Mouse (Mus musculus): ENCODE results near the gene Shc4.

Gene Shc4

DNA sequence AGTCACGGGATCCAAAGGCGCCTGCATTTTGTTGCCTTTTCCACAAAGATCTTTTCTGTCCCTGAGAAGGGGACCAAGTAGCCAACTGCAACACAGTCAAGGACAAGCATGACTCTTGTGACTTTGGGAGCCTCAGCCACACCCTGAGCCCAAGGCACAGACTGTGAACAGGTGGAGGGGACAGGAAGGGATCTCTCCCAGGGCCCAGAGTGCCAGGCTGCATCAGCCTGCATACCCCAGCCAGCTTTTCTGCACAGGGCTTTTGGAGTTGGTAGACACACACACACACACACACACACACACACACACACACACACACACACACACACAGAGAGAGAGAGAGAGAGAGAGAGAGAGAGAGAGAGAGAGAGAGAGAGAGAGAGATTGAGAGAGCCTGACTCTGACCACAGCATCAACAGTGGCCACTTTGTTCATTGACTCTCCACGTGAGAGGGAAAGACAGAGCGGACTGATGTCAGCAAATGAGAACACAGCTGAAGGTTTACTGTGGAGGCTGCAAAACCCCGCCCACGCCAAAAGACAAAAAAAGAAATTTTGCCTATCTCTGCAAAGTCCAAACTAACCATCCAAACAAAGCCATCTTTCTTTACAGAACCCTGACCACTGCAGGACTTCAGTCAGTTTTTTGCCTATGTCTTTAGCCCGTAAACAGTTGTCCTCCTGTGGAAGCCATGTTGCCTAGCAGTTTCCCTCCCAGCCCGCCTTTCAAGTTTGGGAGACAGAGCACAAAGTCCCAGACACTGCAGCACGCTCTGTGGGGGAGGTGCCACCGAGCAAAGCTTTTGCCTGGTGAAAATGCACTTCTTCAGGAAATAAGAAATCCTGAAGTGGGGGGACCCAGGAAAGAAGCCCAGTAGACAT, 39.1 kb downstream of the Shc4 start:
- no peak for DNase-seq

DNA sequence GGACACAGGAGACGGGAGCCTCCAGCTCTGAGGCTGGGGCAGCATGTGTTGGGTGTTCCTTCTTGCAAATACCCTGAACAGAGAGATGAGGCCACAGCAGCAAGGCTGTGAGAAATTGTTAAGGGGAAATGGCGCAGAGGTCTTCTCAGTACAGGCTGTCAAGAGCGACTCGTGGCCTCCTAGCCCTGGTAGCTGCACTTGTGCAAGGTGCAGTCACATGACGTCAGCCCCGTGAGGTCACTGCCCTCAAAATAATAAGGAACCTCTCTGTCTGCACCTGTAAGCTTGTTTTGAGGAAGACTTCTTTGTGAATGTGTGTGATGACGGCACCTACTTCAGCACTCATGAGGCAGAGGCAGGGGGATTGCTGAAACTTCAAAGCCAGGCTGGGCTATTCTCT, 40.1 kb downstream of the Shc4 start:
- no peak for DNase-seq

DNA sequence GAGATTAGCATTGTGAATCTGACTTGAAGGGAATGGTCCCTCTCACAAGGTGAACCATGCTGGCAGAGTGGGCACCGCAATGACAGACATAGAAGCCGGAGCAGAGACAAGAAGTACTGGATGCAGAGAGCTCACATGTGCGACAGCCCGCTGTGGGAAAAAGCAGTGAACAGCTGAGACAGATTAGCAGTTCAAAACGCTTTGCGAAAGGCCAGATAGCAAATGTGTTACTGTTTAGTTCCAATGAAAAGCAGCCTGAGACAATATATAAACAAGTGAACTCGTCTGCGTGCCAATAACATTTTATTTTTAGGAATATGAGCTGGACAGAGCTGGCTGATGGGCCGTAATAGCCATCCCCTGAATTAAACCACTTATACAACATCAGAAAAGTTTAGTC, 42.1 kb downstream of the Shc4 start:
- DNase-seq: no peak

DNA sequence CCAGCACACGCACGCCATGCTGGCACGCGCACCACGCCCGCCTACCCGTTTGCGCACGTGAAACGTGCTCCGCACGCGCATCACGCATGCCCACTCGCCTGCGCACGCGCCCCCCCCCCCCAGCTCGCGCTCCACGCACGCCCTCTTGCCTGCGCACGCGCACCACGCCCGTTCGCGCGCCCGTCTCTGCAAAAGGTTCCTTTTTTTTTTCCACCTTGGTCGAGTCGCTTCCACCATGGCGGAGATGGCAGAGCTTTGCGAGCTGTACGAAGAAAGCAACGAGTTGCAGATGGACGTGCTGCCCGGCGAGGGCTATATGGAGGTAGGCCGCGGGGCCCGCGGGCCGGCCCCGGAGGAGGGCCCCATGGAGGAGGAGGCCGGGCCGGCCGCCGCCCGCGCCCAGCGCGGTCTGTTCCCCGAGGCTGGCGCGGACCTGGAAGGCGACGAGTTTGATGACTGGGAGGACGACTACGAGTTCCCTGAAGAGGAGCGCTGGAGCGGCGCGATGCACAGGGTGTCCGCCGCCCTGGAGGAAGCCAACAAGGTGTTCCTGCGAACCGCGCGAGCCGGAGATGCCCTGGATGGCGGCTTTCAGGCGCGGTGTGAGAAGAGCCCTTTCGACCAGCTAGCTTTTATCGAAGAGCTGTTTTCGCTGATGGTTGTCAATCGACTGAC, 50.9 kb downstream of the Shc4 start, which contains the start of gene Eid1:
TSS of gene Eid1 (plus strand) at position 139 of the 675 bp plus-strand sequence.
- DNase-seq: peak; percentile 88

DNA sequence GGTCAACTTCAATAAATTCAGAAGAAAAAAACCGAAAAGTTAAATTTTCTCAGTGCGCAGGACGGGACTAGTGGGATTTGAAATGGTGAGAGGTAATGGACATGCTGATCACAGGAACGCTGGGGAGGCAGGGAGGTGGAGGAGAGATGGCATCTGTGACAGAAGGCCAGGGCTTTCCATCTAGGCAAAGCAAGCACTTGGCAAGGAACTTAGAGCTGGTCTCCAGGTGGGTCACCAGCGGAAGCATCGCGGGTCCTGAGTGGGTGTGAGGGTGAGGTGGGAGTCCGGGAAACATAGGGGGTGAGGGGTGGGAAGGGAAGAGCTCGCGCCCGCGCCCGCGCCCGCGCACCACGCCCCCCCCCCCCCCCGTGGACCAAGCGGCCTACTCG, 51.4 kb downstream of the Shc4 start:
- DNase-seq: no peak

DNA sequence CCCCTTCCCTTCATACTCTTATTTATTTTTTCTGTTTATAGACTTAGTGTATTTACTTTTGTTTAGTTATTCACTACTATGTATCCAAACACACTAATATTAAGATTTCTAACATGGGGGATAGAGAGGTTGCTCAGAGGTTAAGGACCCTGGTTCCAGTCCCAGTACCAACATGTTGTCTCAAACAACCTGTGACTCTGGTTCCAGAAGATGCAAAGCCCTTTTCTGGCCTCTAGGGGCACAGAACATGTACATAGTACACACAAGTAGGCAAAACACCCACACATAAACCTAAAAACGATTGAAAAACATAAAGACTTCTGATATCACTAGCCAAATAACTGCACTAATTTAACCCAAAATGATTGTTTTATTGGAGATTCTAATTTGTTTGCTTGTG, 53.1 kb downstream of the Shc4 start:
- no peak for DNase-seq

DNA sequence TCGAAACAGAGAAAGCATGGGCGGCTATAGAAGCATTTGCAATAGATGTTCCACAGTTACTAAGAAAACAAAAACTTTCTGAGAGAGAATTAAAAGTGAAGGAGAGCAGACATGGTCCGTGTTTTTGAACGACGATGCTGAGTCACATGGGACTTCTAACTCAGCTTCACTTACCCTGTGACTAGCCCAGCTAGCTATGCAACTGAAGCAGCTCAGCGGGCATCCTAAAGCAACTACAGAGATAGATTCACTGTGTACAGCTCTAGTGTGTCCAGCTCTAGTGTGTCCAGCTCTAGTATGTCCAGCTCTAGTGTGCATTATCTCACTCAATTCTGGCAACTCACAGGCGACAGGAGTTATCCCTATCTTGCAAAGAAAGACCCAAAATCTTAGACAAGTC, 56.2 kb downstream of the Shc4 start:
- no peak for DNase-seq

DNA sequence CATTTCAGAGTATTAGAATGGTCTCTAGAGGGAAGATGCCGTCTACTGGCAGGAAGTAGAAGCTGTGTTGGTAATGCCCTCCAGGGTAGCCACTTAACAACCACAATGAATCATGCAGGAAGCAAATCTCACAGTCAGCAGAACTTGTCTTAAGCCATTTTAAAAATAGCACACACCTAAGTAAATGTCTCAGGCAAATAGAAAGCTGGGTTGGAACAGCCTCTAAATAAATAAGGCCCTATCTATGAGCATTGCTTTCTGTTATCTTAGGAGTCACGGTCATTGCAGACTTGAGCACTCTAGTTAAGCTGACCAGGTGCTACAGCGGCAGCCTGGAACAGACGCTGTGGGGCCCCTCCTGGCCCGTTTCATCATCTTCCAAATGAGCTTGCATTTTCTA, 56.8 kb downstream of the Shc4 start:
- peak; percentile 59 for DNase-seq

DNA sequence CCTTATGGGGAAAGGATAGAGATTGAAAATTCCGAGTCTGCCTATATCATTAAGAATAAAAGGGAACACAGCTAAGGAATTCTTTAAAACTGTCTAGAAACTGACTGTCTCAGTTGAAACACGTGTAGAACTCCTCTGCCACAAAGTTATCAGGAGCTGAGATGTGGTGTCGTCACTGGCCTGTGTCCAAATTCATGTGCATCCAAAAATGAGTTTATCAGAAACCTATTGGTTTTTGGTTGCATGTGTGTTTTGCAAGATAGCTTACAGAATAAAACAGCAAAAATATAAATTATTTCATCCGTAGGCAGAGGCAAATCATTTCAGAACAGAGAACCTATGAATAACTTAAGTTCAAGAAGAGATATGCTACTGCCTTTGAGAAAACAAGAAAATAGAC, 57.3 kb downstream of the Shc4 start:
- DNase-seq: peak; percentile 39

DNA sequence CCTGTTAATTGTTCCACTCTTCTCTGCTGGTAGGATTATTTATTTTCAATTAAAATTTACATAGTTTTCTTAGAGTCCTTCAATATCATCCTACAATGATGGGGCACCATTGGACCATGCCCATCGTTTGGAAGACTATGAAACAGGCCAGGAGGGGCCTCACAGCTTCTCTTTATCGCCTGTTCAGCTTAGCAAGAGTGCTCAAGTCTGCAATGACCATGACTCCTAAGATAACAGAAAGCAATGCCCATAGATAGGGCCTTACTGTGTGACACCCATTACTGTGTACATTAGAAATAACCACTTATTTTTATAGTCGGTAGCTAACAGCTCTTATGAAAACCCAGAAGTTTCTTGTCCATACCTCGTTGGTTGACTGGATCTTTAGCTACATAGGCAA, 58.0 kb downstream of the Shc4 start:
- DNase-seq: peak; percentile 61

DNA sequence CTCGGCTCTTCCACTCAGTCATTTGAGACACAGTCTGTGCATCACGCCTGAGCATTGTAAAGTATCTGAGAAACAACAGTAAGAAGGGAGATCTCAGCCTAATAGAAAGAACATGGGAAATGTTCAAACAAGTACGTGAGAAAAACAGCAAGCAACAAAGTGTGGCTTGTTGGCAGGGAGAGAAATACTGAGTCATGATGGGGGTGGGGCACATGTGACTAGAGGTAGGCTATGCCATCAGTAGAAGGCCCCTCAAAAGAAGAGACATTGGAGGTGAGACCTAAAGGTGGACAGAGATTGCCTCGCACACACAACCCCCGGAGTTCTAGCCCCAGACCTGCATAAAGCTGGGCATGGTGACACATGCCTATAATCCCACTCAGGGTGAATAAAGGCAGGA, 58.7 kb downstream of the Shc4 start:
- peak; percentile 64 for DNase-seq

DNA sequence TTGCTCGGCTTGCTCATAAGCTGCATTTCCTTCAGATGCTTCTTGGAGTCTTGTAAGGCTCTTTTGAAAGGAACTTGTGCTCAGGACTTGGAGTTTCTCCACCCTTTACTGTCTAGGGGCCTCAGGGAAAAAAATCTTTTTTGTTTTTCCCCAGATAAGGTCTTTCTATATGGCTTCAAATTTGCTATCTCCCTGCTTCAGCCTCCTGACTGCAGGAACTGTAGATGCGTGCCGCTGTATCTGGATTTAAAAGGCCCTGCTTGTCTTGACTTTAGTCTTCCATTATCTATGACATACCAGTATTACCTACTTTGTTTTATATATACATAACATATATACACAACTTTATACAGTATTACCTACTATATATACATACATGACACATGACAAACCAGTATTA, 61.4 kb downstream of the Shc4 start:
- DNase-seq: no peak

DNA sequence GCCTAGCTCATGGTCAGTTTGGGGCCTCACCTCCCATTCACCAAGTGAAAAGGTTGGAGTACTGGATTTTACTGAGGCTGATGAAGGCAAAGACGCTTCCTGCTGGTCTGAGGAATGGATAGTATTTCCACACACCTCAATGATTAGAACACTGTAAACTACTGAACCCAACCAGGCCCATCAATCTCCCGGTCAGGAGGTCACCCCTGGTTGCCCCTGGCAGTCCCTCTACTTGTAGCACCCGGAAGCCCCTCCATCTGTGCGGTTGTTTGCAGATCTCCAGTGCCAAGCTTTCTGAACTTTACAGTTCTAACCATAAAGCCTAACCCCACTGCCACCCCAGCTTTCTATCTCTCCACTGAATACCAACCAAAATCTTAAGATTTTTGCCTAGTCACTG, 62.8 kb downstream of the Shc4 start:
- no peak for DNase-seq

DNA sequence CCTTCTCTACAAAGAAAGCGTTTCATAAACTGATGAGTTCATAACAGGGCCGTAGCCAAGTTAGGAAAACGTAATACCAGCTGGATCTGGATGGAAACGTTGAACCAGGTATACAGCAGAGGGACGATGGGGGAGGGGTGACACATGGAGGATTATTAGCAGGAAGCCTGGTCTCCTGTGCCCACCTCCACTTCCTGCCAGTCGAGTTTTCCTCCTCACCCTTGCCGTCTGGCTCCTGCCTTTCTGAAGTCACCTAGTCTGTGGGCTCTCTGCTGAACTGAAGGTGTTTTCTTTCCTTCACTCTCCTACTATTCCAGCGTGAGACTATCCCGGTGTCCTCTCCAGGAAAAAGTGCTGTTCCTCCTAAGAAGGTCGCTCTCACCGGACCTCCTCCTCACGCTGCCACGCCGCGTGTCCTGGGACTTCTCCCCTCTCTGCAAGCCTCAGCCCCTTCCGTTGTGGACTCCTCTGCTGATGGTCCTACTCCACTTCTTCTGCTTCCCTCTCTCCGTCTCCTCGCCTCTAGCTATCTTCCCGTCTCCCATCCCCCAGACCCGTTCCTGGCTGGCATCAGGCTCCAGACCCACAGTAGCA, 63.3 kb downstream of the Shc4 start:
- no peak for DNase-seq

DNA sequence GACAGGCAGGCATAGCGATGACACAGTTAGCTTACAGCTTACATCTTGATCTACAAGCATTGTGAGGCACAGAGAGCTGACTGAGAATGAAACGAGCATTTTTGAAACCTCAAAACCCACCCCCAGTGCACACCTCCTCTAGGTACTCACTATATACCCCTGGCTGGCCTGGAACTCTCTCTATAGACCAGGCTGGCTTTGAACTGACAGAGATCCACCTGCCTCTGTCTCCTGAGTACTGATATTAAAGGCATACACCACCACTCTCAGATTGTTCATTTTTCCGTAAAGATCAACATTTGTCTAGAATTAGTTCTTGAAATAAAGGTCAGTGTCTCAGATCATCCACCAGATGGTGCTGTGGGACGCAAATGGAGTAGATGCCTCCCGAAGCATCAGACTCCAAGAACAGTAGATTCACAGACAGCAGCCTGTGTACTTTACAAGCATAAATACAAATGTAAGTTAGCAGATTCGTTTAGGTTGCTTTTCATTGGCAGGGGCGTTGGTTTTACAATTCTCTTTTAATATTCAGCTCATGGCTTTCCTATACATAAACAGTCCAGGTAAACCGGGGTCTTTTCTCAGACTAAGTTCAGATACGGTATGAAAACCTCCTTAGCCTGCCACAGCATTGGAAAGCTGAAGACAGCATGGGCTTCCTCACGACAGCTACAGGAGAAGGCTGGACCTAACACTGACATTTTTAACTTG, 64.0 kb downstream of the Shc4 start:
- peak; percentile 72 for DNase-seq

DNA sequence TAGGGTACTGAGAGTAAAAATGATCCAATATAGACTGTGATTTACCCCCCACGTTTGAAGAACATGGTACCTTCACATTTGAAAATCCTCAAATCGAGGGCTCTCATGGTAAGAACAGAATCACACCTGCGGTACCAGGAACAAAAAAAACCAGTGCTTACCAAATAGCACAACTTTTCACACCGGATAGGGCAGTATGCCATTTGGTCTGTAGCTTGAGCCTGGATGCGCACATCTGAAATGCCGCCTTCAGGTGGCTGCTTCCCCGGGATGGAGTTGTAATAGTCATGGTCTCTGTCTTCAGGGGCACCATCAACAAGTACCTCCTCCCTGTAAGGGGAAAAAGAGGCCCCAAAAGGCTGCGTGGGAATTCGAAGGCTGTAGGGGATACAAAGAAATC, 68.6 kb downstream of the Shc4 start:
- no peak for DNase-seq

DNA sequence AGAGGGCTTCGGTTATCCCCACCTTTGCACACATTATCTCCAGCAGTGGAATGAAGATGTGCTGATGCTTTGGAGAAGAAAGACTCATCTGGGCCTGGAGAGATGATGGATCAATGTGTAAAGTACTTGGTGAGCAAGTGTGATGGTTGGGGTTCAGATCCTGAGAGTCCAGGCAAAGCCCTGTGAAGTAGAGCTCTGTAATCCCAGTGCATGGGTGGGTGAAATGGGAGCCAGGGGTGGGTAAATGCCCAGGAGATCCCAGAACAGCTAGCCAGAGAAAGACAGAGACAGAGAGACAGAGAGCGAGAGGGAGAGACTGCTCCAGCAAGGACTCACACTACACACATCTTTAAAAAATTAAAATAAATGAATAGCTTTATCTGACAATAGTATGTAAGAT, 70.7 kb downstream of the Shc4 start:
- DNase-seq: no peak

DNA sequence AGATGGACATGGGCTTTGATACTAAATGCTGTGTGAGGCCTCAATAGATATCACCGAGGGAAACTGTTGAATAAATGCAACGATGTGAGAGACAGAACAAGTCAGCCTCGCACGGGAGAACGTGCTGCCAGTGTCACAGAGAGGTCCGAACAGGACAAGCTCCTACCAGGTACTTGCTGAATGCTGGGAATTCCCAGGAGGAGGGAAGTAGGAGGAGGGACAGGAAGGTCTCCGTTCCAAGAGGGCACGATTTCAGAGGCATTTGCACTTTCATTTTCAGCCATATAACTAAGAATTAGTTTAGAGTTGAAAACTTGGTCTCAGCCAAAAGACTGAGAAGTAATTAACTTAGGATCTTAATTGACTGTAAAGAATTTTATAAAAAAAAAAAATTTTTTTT, 72.4 kb downstream of the Shc4 start:
- DNase-seq: no peak

DNA sequence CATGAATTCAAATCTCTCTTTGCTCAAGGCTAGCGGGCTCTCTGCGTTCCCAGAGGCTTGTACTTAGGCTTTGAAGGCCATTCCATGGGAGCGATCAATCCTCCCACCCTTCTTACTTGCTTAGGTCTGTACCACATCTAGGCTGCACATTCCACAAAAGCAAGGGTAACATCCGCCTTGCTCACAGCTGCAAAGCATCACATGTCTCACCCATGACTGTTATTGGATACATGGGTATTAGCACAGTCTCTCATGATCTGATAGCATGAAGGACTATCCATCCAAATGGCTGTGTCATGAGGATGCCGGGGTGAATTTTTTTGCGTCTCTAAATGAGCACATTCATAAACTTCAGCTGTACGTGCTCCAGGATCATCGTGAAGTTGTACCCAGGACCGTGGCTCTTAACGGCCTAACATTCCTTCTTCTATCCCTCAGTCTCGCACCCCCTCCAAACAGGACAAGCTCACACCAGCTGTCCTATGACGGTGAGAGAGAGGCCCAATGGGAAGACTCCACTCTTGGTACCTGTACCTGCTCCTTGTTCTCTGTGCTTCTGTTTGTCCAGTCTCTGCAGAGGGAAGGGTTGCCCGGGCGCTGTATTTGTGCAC, 73.1 kb downstream of the Shc4 start:
- no peak for DNase-seq

DNA sequence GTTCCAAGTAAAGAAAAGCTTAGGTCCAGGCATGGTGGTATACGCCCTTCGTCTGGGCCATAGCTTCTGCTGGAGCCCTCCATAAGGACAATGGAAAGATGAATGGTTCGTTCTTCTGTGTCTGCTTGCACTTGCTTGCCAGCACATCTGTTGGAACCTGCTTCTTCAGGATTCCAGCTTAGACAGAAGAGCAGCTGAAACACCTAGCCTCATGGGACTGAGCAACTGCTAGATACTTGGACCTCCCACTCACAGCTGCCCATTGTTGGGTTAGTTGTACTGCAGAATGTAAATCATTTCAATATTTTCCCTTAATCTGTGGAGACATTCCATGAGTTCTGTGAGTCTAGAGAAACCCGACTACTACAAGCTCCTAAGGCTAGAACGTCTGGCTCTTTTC, 73.9 kb downstream of the Shc4 start:
- no peak for DNase-seq

DNA sequence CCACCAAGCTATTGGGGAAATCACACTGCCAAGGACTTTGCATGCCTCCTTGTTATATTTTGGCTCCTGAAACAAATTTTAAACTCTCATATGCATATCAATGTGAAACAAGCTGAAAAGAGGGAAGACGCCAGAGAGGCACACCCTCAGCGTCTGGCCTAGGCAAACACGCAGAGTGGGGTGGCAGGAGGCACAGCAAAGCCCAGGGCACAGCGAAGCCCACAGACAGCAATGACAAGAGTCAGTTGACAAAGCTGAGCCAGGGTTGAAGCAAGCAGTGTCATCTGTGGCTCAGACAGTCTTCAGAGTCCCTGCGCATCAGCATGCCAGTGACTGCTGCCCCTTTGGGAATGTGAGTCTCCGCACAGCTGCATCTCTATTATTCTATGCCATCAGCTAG, 79.0 kb downstream of the Shc4 start:
- DNase-seq: no peak

DNA sequence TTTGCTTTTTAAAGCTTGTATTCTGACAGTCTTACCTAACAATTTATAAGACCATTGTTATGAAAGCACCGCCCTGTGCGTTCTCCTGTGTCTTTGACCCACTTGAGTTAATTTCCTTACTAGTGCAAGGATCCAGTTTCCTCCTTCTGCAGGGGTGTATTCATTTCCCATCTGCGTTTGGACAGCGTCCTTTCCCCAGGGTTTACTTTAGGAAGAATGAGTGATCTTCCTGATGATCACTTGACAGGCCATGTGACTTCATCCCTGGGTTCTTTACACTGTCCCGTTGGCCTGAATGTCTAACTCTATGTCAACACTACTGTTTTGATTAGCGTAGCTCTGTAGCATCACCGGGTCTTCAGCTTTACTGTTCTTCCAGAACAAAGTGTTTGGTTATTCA, 86.6 kb downstream of the Shc4 start:
- no peak for DNase-seq

DNA sequence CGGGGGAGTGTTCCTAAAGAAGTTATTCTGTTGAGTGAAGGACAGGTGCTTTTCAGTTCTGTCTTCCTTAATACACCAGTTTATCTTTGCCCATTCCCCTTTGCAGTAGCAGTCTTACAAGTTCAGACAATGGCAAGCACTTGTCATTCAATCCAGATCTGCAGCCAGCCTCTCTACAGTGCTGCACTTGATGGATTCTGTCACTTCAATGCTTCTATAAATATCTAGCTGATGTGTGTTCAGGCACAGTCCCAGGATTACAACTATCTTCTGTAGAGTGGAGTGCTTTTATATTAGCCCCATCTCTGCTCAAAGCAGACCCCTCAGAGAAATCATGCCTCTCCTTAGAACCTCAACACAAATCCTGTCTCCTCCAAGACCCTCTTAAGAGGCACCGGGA, 93.9 kb downstream of the Shc4 start:
- DNase-seq: no peak

Data from liver (tissue).